Mouse (Mus musculus): ENCODE results near the gene A030014E15Rik. TPM values are rescaled to one million over a fixed set of nuclear protein-coding genes. Genes with fewer than 3 reads are reported as not detected.

A030014E15Rik gene
- polyA plus RNA-seq, 1 experiment from 2014 or later: not detected

Other genes starting within 250 kb of the A030014E15Rik start
- gene Mff, start 200.0 kb upstream of the A030014E15Rik start, polyA plus RNA-seq (2015; fragmentation: Nextera tagmentation; extraction: Ambion mirVana): 198 and 211 TPM in 2 replicates
- gene Tm4sf20, start 156.5 kb upstream of the A030014E15Rik start, polyA plus RNA-seq (2015; fragmentation: Nextera tagmentation; extraction: Ambion mirVana): 0.25 TPM in 1 of 2 replicates, not detected in the other
- not detected in 2 replicates for gene Gm47791, start 153.7 kb upstream of the A030014E15Rik start, polyA plus RNA-seq (2015; fragmentation: Nextera tagmentation; extraction: Ambion mirVana)
- gene Agfg1, start 85.4 kb upstream of the A030014E15Rik start, polyA plus RNA-seq (2015; fragmentation: Nextera tagmentation; extraction: Ambion mirVana): 47.2 and 53.9 TPM in 2 replicates
- gene A030005L19Rik, start 11.6 kb upstream of the A030014E15Rik start, polyA plus RNA-seq (2015; fragmentation: Nextera tagmentation; extraction: Ambion mirVana): 0.16 and 0.19 TPM in 2 replicates
- not detected in 2 replicates for gene Gm6217, start 6.5 kb downstream of the A030014E15Rik start, polyA plus RNA-seq (2015; fragmentation: Nextera tagmentation; extraction: Ambion mirVana)
- not detected in 2 replicates for gene A030003K21Rik, start 18.5 kb downstream of the A030014E15Rik start, polyA plus RNA-seq (2015; fragmentation: Nextera tagmentation; extraction: Ambion mirVana)
- gene Gm7544, start 31.1 kb downstream of the A030014E15Rik start, polyA plus RNA-seq (2015; fragmentation: Nextera tagmentation; extraction: Ambion mirVana): not detected in 2 replicates
- gene Gm47955, start 35.4 kb downstream of the A030014E15Rik start, polyA plus RNA-seq (2015; fragmentation: Nextera tagmentation; extraction: Ambion mirVana): not detected in 2 replicates
- gene Gm47959, start 75.6 kb downstream of the A030014E15Rik start, polyA plus RNA-seq (2015; fragmentation: Nextera tagmentation; extraction: Ambion mirVana): not detected in 2 replicates
- gene Slc19a3, start 113.5 kb downstream of the A030014E15Rik start, polyA plus RNA-seq (2015; fragmentation: Nextera tagmentation; extraction: Ambion mirVana): 0.06 TPM in 1 of 2 replicates, not detected in the other
- gene Krtap28-10, start 117.6 kb downstream of the A030014E15Rik start, polyA plus RNA-seq (2015; fragmentation: Nextera tagmentation; extraction: Ambion mirVana): not detected in 2 replicates
- gene Gm47969, start 120.0 kb downstream of the A030014E15Rik start, polyA plus RNA-seq (2015; fragmentation: Nextera tagmentation; extraction: Ambion mirVana): not detected in 2 replicates
- gene A030005K14Rik, start 134.5 kb downstream of the A030014E15Rik start, polyA plus RNA-seq (2015; fragmentation: Nextera tagmentation; extraction: Ambion mirVana): not detected in 2 replicates
- gene Krtap28-13, start 136.0 kb downstream of the A030014E15Rik start, polyA plus RNA-seq (2015; fragmentation: Nextera tagmentation; extraction: Ambion mirVana): not detected in 2 replicates
- gene Ccl20, start 191.8 kb downstream of the A030014E15Rik start, polyA plus RNA-seq (2015; fragmentation: Nextera tagmentation; extraction: Ambion mirVana): 0.23 TPM in 1 of 2 replicates, not detected in the other
- not detected in 2 replicates for gene Daw1, start 234.8 kb downstream of the A030014E15Rik start, polyA plus RNA-seq (2015; fragmentation: Nextera tagmentation; extraction: Ambion mirVana)